Mouse (Mus musculus): ENCODE results near the gene Adh4.
"Not testable (repeated sequence)": the region's sequence is repeated elsewhere in the genome, so short reads cannot be mapped to it uniquely, and the experiment has no call there.

The Adh4 gene

GRCm38 (mm10) chr3:138448077-138448860 lies 33.0 kb downstream of the Adh4 start:
- DNase-seq = no peak

- no peak for DNase-seq
These were observed 36.9 kb downstream of the Adh4 start for GRCm38 (mm10) chr3:138452169-138452568.

GRCm38 (mm10) chr3:138454234-138454633 lies 39.0 kb downstream of the Adh4 start:
- no peak for DNase-seq

- DNase-seq = no peak
These were observed 39.6 kb downstream of the Adh4 start for GRCm38 (mm10) chr3:138454711-138455435.

- no peak for DNase-seq
These were observed 43.2 kb downstream of the Adh4 start for GRCm38 (mm10) chr3:138458441-138458840.

GRCm38 (mm10) chr3:138460260-138460659 lies 45.0 kb downstream of the Adh4 start:
- no peak for DNase-seq

DNA sequence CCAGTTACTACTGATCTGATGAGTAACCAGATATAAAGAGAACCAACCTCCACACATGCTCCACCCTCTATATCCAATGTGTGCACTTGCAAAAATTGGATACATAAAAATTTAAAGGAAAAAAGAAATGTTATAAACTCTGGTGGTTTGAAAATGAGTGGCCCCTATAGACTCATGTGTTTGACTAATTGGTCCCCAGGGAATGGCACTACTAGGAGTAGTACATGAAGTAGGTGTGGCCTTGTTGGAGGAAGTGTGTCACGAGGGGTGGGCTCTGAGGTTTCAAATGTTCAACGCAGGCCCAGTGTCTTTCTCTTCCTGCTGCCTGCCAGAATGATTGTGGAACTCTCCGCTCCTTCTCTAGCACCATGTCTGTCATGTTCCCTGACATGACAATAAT lies 46.6 kb downstream of the Adh4 start:
- DNase-seq = no peak

- DNase-seq = no peak
These were observed 47.9 kb downstream of the Adh4 start for GRCm38 (mm10) chr3:138463137-138463536.

DNA sequence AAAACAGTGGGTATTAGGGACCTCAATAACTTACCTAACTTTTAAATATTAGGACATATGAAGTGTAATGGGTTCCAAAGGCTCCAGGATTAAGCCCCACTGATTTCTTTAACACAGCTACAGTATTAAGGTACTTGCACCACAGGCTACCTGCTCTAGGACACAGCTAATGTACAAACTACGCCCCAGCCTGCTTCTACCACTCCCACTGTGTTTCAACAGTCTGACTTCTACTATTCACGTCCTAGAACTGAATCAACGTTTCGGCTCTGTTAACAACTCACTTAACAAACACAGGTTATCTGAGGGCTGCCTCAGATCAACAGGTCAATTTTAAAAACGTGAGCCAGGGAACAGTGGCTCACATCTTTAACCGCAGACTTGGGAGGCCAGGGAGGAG lies 48.5 kb downstream of the Adh4 start:
- DNase-seq = no peak

GRCm38 (mm10) chr3:138464573-138465147 lies 49.4 kb downstream of the Adh4 start:
- DNase-seq = no peak

DNA sequence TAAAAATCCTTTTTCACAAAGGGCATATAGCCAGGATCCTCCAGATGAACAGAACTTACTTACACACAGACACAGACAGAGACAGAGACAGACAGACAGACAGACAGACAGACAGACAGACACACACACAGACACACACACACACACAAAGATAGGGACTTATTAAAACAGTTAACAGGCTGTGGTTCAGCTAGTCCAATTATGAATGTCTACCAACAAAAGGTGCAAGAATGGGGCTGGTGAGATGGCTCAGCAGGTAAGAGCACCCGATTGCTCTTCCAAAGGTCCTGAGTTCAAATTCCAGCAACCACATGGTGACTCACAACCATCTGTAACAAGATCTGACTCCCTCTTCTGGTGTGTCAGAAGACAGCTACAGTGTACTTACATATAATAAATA lies 51.4 kb downstream of the Adh4 start:
- not testable (repeated sequence) for DNase-seq

DNA sequence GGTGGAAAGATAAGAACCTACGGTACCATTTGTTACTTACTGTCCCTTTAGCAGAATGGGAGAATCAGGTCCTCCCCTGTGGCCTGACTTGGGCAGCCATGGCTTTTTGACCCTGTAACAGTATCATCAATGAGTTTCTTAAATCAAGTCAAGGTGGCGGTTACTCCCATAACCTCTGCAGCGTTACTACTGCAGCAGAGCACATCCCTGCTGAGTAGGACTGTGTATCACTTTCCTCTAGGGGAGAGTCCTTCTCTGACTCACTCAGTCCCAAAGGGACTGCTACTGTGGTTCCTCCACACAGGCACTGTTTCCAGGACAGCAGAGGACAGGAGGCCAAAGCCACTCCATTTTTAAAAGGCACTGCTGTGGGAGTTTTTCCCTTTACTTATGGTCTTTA lies 55.8 kb downstream of the Adh4 start:
- no peak for DNase-seq

DNA sequence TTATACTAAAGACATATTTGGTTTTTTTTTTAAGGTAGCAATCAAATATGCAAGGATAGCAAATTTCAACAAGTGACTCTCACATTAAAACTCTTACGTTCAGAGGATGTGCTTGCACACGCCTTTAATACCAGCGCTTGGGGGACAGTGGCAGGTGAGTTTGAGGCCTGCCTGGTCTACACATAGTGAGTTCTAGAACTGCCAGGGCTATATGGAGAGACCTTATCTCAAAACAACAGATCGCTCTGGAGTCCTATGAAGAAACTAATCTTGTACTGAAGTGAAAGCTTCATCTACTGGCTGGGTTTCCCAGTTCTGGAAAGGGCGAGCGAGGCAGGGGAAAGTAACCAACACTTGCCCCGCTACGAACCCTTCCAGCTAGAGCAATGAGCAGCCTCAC lies 64.2 kb downstream of the Adh4 start:
- no peak for DNase-seq
